Mouse (Mus musculus): Measurements from ENCODE around the gene Slc44a4. TPM values are rescaled to one million over a fixed set of nuclear protein-coding genes. Genes with fewer than 3 reads are reported as not detected.
"Not testable (repeated sequence)": the region's sequence is repeated elsewhere in the genome, so short reads cannot be mapped to it uniquely, and the experiment has no call there.

The Slc44a4 gene
- polyA plus RNA-seq, 1 experiment: 101 TPM

DNA sequence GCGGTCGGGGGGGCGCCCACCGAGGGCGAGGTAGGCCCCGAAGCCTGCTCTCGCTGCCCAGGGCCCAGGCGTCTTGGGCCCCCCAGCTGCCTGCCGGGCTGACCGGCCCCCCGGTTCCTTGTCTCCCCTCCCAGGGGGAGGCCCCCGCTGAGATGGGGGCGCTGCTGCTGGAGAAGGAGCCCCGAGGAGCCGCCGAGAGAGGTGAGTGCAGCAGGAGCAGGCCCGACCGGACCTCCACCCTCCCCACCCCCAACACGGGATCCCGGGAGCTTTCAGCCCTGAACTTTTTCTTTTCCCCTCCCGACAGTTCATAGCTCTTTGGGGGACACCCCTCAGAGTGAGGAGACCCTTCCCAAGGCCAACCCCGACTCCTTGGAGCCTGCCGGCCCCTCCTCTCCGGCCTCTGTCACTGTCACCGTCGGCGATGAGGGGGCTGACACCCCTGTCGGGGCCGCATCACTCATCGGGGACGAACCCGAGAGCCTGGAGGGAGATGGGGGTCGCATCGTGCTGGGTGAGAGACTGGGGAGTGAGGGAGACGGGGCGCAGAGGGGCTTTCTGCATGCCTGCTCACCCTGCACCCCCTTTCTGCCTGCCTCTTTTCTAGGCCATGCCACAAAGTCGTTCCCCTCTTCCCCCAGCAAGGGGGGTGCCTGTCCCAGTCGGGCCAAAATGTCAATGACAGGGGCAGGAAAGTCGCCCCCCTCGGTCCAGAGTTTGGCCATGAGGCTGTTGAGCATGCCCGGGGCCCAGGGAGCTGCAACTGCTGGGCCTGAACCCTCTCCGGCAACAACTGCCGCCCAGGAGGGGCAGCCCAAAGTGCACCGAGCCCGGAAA, 15.0 kb upstream of the Slc44a4 start:
- Histone ChIP-seq H3K36me3 (ENCODE audit: control insufficient read depth, insufficient read depth, low read length) (peaks cover 23% of the 10 kb centered on the region), H3K27ac (ENCODE audit: insufficient read depth, low read depth, low read length) (peak overlapping the region; percentile 84)
- WGBS: 1% methylated on average over 42 of the region's 45 CpGs

GRCm38 (mm10) chr17:34899890-34900243, 14.4 kb upstream of the Slc44a4 start:
- Histone ChIP-seq H3K4me1 (ENCODE audit: control insufficient read depth, insufficient read depth, insufficient read length, low read length) (peaks cover 11% of the 10 kb centered on the region), H3K27me3 (ENCODE audit: control insufficient read depth, insufficient read depth, low read length) (no peaks in the 10 kb centered on the region), H3K4me3 (ENCODE audit: low read depth, low read length) (peak overlapping the region; percentile 79), H3K27ac (ENCODE audit: insufficient read depth, low read depth, low read length) (peak overlapping the region; percentile 84), H3K36me3 (ENCODE audit: control insufficient read depth, insufficient read depth, low read length) (peaks cover 28% of the 10 kb centered on the region)
- TF ChIP-seq CTCF (IDR thresholded peaks at IDR 0.05; ENCODE audit: extremely low read depth, insufficient read length, insufficient replicate concordance, low read depth, low read length): no peak
- no peak for TF ChIP-seq POLR2A (IDR thresholded peaks at IDR 0.05; ENCODE audit: low read depth, low read length)
- WGBS: under 1% methylated on average over 5 of the region's 5 CpGs

More for the DNA sequence above, 15.0 kb upstream of the Slc44a4 start:
- TF ChIP-seq POLR2A (IDR thresholded peaks at IDR 0.05; ENCODE audit: low read depth, low read length): no peak; the same call in 1 of the 2 replicates
- no peak for TF ChIP-seq CTCF (IDR thresholded peaks at IDR 0.05; ENCODE audit: extremely low read depth, insufficient read length, insufficient replicate concordance, low read depth, low read length)
- peak overlapping the region; percentile 79 for H3K4me3 ChIP-seq (ENCODE audit: low read depth, low read length)
- H3K27me3 ChIP-seq (ENCODE audit: control insufficient read depth, insufficient read depth, low read length): no peaks in the 10 kb centered on the region
- peaks cover 12% of the 10 kb centered on the region for H3K4me1 ChIP-seq (ENCODE audit: control insufficient read depth, insufficient read depth, insufficient read length, low read length)

DNA sequence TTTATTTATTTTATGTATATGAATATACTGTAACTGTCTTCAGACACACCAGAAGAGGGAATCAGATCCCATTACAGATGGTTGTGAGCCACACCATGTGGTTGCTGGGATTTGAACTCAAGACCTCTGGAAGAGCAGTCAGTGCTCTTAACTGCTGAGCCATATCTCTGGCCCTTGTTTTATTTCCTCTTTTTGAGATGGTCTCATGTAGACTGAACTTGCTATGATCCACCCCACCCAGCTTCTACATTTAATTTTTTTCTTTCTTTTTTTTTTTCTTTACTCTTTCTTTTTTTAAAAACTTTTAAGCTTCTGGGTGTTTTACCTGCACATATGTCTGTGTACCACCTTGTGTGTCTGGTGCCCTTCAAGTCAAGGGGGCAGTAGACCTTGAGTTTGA, 13.4 kb upstream of the Slc44a4 start:
- not testable (repeated sequence) for H3K4me3 ChIP-seq (ENCODE audit: low read depth, low read length); H3K27ac ChIP-seq (ENCODE audit: insufficient read depth, low read depth, low read length); H3K27me3 ChIP-seq (ENCODE audit: control insufficient read depth, insufficient read depth, low read length); H3K4me1 ChIP-seq (ENCODE audit: control insufficient read depth, insufficient read depth, insufficient read length, low read length)
- peaks cover 37% of the 10 kb centered on the region for H3K36me3 ChIP-seq (ENCODE audit: control insufficient read depth, insufficient read depth, low read length)

DNA sequence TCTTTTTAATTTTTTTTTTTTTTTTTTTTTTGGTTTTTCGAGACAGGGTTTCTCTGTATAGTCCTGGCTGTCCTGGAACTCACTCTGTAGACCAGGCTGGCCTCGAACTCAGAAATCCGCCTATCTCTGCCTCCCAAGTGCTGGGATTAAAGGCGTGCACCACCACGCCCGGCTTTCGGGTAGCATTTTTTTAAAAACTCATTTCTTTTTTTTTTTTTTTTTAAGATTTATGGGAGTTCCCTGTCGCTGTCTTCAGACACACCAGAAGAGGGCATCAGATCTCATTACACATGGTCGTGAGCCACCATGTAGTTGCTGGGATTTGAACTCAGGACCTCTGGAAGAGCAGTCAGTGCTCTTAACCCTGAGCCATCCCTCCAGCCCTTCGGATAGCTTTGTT, 12.3 kb upstream of the Slc44a4 start:
- not testable (repeated sequence) for H3K27me3 ChIP-seq (ENCODE audit: control insufficient read depth, insufficient read depth, low read length); H3K27ac ChIP-seq (ENCODE audit: insufficient read depth, low read depth, low read length); H3K4me3 ChIP-seq (ENCODE audit: low read depth, low read length); H3K4me1 ChIP-seq (ENCODE audit: control insufficient read depth, insufficient read depth, insufficient read length, low read length)
- 85% methylated on average over 9 of the region's 10 CpGs for WGBS
- peaks cover 48% of the 10 kb centered on the region for H3K36me3 ChIP-seq (ENCODE audit: control insufficient read depth, insufficient read depth, low read length)

GRCm38 (mm10) chr17:34902895-34903294, 11.4 kb upstream of the Slc44a4 start:
- Histone ChIP-seq H3K4me3 (ENCODE audit: low read depth, low read length) (no peak overlapping the region), H3K36me3 (ENCODE audit: control insufficient read depth, insufficient read depth, low read length) (peaks cover 58% of the 10 kb centered on the region), H3K4me1 (ENCODE audit: control insufficient read depth, insufficient read depth, insufficient read length, low read length) (no peaks in the 10 kb centered on the region; the same call in 1 of the 2 replicates)

GRCm38 (mm10) chr17:34910982-34911381, 3.3 kb upstream of the Slc44a4 start:
- peak overlapping the region; percentile 76 for H3K27ac ChIP-seq (ENCODE audit: insufficient read depth, low read depth, low read length)
- no peaks in the 10 kb centered on the region for H3K27me3 ChIP-seq (ENCODE audit: control insufficient read depth, insufficient read depth, low read length)
- peaks cover 71% of the 10 kb centered on the region for H3K36me3 ChIP-seq (ENCODE audit: control insufficient read depth, insufficient read depth, low read length)
- H3K4me1 ChIP-seq (ENCODE audit: control insufficient read depth, insufficient read depth, insufficient read length, low read length): peaks cover 22% of the 10 kb centered on the region
- WGBS: 36% methylated on average over 10 of the region's 10 CpGs
- TF ChIP-seq POLR2A (IDR thresholded peaks at IDR 0.05; ENCODE audit: low read depth, low read length): no peak
- no peak for TF ChIP-seq CTCF (IDR thresholded peaks at IDR 0.05; ENCODE audit: extremely low read depth, insufficient read length, insufficient replicate concordance, low read depth, low read length)
- peak overlapping the region; percentile 7; the same call in 1 of the 2 replicates for H3K4me3 ChIP-seq (ENCODE audit: low read depth, low read length)

More at GRCm38 (mm10) chr17:34902895-34903294, 11.4 kb upstream of the Slc44a4 start:
- H3K27me3 ChIP-seq (ENCODE audit: control insufficient read depth, insufficient read depth, low read length): no peaks in the 10 kb centered on the region
- H3K27ac ChIP-seq (ENCODE audit: insufficient read depth, low read depth, low read length): no peak overlapping the region
- TF ChIP-seq POLR2A (IDR thresholded peaks at IDR 0.05; ENCODE audit: low read depth, low read length) (no peak), CTCF (IDR thresholded peaks at IDR 0.05; ENCODE audit: extremely low read depth, insufficient read length, insufficient replicate concordance, low read depth, low read length) (no peak)
- 89% methylated on average over 9 of the region's 9 CpGs for WGBS

- Histone ChIP-seq H3K27me3 (ENCODE audit: control insufficient read depth, insufficient read depth, low read length) (no peaks in the 10 kb centered on the region), H3K36me3 (ENCODE audit: control insufficient read depth, insufficient read depth, low read length) (peaks cover 61% of the 10 kb centered on the region), H3K4me3 (ENCODE audit: low read depth, low read length) (no peak overlapping the region), H3K4me1 (ENCODE audit: control insufficient read depth, insufficient read depth, insufficient read length, low read length) (peaks cover 22% of the 10 kb centered on the region), H3K27ac (ENCODE audit: insufficient read depth, low read depth, low read length) (no peak overlapping the region)
- WGBS: 21% methylated on average over 5 of the region's 5 CpGs
- peak; percentile 94 for TF ChIP-seq CTCF (IDR thresholded peaks at IDR 0.05; ENCODE audit: extremely low read depth, insufficient read length, insufficient replicate concordance, low read depth, low read length)
- peak; percentile 27; the same call in 1 of the 2 replicates for TF ChIP-seq POLR2A (IDR thresholded peaks at IDR 0.05; ENCODE audit: low read depth, low read length)
Observed at GRCm38 (mm10) chr17:34911945-34912351, 2.3 kb upstream of the Slc44a4 start.
